Mouse (Mus musculus) urinary bladder, adult 18-20 months (tissue): ENCODE results near the gene Prph2.

Experiments
- DNase-seq, 2 experiments: peaks; one replicate each; pipeline ENCODE4 v3.0.0; 2022; ENCODE audit warnings: low spot score in 2 of 2, mixed read lengths in 2 of 2

Prph2 gene

GRCm38 (mm10) chr17:46963186-46963585 lies 52.9 kb downstream of the Prph2 start:
- no peak for DNase-seq

GRCm38 (mm10) chr17:46966892-46967291 lies 56.6 kb downstream of the Prph2 start:
- no peak for DNase-seq

GRCm38 (mm10) chr17:46972603-46973002 lies 62.3 kb downstream of the Prph2 start:
- no peak for DNase-seq
